Mouse (Mus musculus) liver, embryonic 16.5 days (tissue): ENCODE measurements around the gene Hspb9. TPM values are rescaled to one million over a fixed set of nuclear protein-coding genes. Genes with fewer than 3 reads are reported as not detected.
A peak's percentile ranks its signal among the peaks of the same experiment; 100 is the strongest.

ENCODE experiments used
- ATAC-seq: fragments of 200-750 bp; cut with Nextera tagmentation; 2 replicates; pipeline ENCODE4 v1.8.0; 2017; ENCODE audit warnings: low read depth, mild to moderate bottlenecking, moderate number of reproducible peaks, moderate library complexity
- H3K27ac ChIP-seq: fragments of 300-500 bp; sonication (generic); 2 replicates; pipeline ENCODE4 v1.5.1; 2014; ENCODE audit warnings: mild to moderate bottlenecking, low read length
- H3K27me3 ChIP-seq: fragments of 300-500 bp; sonication (generic); 2 replicates; pipeline ENCODE4 v1.6.1; 2014; ENCODE audit warnings: low read depth, low read length, mixed read lengths; ENCODE audit not compliant: control insufficient read depth, insufficient read depth
- H3K36me3 ChIP-seq: fragments of 300-500 bp; sonication (generic); 2 replicates; pipeline ENCODE4 v1.6.1; 2014; ENCODE audit warnings: mild to moderate bottlenecking; ENCODE audit not compliant: control insufficient read depth, insufficient read depth
- H3K4me1 ChIP-seq: fragments of 300-500 bp; sonication (generic); 2 replicates; pipeline ENCODE4 v1.6.1; 2014; ENCODE audit warnings: low read depth, low read length, mixed read lengths; ENCODE audit not compliant: control insufficient read depth
- H3K4me2 ChIP-seq: fragments of 300-500 bp; sonication (generic); 2 replicates; pipeline ENCODE4 v1.6.1; 2014; ENCODE audit warnings: low read depth, low read length, mixed read lengths
- H3K4me3 ChIP-seq: fragments of 300-500 bp; sonication (generic); 2 replicates; pipeline ENCODE4 v1.5.1; 2014; ENCODE audit warnings: low read depth, mild to moderate bottlenecking, low read length
- H3K9ac ChIP-seq: fragments of 300-500 bp; sonication (generic); 2 replicates; pipeline ENCODE4 v1.6.1; 2014; ENCODE audit warnings: low read depth, low read length
- H3K9me3 ChIP-seq: fragments of 300-500 bp; sonication (generic); replicated peaks from 2 replicates; pipeline ENCODE4 v1.6.1; 2016; ENCODE audit warnings: low read length; ENCODE audit not compliant: control insufficient read depth
- WGBS: fragments of 180-500 bp; shearing (Covaris S2); extraction: QIAGEN DNeasy Blood & Tissue Kit; methylation state at CpG from one replicate; pipeline ENCODE4 v1.1.7; 2014; ENCODE audit not compliant: insufficient replicate concordance; 5-methylcytosine and 5-hydroxymethylcytosine counted together
- polyA plus RNA-seq: library from polyadenylated mRNA; unstranded; fragments of >200 nt; fragmentation: Nextera tagmentation; extraction: Ambion mirVana; gene quantifications from 2 replicates; pipeline ENCODE4 v1.2.1, GENCODE M21; 2015

Hspb9 gene
- polyA plus RNA-seq = 0.24 TPM in 1 of 2 replicates, not detected in the other

DNA sequence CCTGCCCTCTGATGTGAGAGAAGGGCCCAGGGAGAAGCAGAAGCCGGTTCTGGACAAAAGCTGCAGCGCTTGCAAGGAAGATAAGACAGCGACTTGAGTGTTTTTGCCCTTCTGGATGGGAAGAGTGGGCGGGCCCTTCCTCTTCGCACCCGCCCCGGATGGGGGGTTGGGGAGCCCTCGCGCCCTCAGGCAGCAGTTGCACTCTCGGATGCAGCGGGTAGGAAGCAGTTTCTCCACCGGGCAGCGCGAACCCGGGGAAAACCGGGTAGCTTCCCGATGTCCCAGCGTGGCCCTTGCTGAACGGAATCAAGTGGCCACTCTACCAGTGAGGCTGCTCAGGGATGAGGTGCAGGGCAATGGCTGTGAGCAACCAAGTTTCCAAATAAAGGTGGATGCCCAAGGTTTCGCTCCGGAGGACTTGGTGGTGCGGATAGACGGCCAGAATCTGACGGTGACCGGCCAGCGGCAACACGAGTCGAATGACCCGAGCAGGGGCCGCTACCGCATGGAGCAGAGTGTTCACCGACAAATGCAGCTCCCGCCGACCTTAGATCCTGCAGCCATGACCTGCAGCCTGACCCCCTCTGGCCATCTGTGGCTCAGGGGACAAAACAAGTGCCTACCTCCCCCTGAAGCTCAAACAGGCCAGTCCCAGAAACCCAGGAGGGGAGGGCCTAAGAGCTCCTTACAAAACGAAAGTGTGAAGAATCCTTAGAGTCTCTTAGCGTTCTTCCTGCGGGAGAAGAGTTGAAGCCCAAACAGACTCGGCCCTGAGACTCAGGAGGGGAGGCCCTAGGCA lies at the start of gene Hspb9:
Gene Hspb9 (plus strand): TSS at position 116 of the 799 bp plus-strand sequence.
- peak; percentile 64 for ATAC-seq
- WGBS = 2% methylated on average over 38 of the region's 38 CpGs
- Histone ChIP-seq H3K27me3 (no peaks in the 10 kb centered on the region), H3K9ac (peak within 1 kb of the TSS; percentile 58), H3K4me2 (peak within 1 kb of the TSS; percentile 93), H3K27ac (peak within 1 kb of the TSS; percentile 85), H3K36me3 (peaks cover 40% of the 10 kb centered on the region), H3K9me3 (no peaks in the 10 kb centered on the region), H3K4me3 (peak within 1 kb of the TSS; percentile 52), H3K4me1 (peaks cover 39% of the 10 kb centered on the region)

DNA sequence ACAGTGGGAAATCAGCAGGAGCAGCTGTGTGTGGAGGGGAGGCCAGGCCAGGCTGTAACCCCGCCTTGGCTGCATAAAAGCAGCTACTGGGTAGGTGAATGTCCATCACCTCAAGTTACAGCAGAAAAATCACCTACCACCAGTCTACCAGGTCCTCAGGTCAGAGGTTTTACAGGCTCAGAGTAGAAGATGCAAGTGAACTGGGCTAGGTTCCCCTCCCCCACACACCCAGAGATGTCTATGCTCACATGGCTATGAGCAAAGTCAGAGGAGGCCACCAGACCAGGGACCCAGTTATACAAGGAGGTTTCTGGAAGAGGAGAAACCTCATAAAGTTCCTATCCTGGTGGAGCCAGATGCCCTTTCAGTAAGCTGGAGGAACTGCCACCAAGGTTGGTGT lies 42.6 kb upstream of the Hspb9 start:
- ATAC-seq = no peak
- no peak overlapping the region for H3K9ac ChIP-seq
- H3K4me1 ChIP-seq = no peaks in the 10 kb centered on the region
- no peak overlapping the region for H3K4me2 ChIP-seq
- no peaks in the 10 kb centered on the region for H3K36me3 ChIP-seq
- WGBS = 48% methylated on average over 1 of the region's 1 CpGs
- no peaks in the 10 kb centered on the region for H3K9me3 ChIP-seq
- no peak overlapping the region for H3K27ac ChIP-seq
- H3K4me3 ChIP-seq = no peak overlapping the region
- peaks cover 20% of the 10 kb centered on the region for H3K27me3 ChIP-seq

DNA sequence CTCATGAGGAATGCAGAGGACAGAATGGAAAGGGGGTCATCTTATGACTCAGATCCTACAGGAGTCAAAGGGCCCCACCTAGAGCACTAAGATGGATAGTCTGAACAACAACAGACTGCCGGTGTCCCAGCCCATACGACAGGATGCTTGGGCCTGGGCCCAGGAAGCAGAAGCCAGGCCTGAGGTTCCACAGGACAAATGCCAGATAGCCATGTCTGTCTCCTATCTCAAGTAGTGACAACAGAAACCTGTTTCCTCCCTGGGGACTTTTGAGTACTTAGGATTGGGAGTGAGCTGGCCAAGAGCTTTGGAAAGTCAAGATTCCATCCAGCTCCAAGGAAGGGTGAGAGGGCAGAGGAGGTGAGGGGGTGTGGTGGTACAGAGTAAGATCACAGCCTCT lies 41.7 kb upstream of the Hspb9 start:
- Histone ChIP-seq H3K9ac (no peak overlapping the region), H3K27me3 (peaks cover 20% of the 10 kb centered on the region), H3K27ac (no peak overlapping the region), H3K4me1 (no peaks in the 10 kb centered on the region), H3K9me3 (no peaks in the 10 kb centered on the region), H3K4me2 (no peak overlapping the region), H3K36me3 (no peaks in the 10 kb centered on the region), H3K4me3 (no peak overlapping the region)
- WGBS = 31% methylated on average over 2 of the region's 2 CpGs
- ATAC-seq = no peak

GRCm38 (mm10) chr11:100673169-100673568 lies 40.5 kb upstream of the Hspb9 start:
- 10% methylated on average over 23 of the region's 23 CpGs for WGBS
- ATAC-seq = no peak
- peaks cover 20% of the 10 kb centered on the region for H3K27me3 ChIP-seq
- H3K4me1 ChIP-seq = no peaks in the 10 kb centered on the region
- H3K4me3 ChIP-seq = no peak overlapping the region
- H3K27ac ChIP-seq = no peak overlapping the region
- H3K36me3 ChIP-seq = no peaks in the 10 kb centered on the region
- H3K9me3 ChIP-seq = no peaks in the 10 kb centered on the region
- no peak overlapping the region for H3K9ac ChIP-seq
- no peak overlapping the region for H3K4me2 ChIP-seq

DNA sequence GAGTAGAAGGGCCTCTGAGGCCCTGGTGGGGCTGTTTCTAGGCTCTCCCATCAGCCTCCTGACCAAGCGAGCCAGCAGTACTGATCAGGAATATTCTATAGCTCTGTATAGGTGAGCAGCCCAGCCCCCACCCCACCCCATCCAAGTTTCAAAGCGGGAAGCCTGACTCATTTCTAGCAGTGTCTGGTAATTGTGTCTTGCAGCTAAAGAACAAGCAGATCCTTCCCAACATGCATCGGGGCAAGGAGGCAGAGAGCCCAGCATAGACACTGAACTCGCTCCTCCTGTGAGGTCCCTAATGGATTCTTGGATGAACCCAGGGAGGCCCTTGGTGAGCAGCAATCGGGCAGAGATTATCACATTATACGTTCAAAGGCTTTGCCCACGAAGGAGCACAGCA lies 35.8 kb upstream of the Hspb9 start:
- H3K9me3 ChIP-seq = no peaks in the 10 kb centered on the region
- H3K4me1 ChIP-seq = no peaks in the 10 kb centered on the region
- no peak overlapping the region for H3K27ac ChIP-seq
- no peak for ATAC-seq
- no peak overlapping the region for H3K4me2 ChIP-seq
- no peak overlapping the region for H3K4me3 ChIP-seq
- H3K27me3 ChIP-seq = peaks cover 12% of the 10 kb centered on the region
- no peak overlapping the region for H3K9ac ChIP-seq
- no peaks in the 10 kb centered on the region for H3K36me3 ChIP-seq
- WGBS = 50% methylated on average over 7 of the region's 7 CpGs

DNA sequence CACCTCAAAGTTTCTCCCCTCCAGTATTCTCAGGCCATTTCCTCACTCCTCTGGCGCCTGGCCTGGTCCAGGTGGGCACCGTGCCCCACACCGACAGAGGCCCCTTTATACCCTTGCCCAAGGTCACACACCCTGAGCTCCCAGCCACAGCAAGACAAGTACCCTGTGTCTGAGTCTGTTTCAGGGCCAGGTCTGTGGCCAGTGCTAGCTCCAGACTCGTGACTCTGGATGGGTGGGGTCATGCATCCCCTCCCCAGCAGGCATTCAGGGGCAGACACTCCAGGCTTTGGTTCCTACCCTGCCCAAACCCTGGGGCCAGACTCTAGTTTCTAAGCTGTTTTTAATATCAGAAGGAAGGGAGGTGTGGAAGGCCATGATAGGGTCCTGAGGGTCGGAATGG lies 31.8 kb upstream of the Hspb9 start:
- no peaks in the 10 kb centered on the region for H3K9me3 ChIP-seq
- H3K27ac ChIP-seq = no peak overlapping the region
- no peaks in the 10 kb centered on the region for H3K36me3 ChIP-seq
- ATAC-seq = no peak
- 68% methylated on average over 5 of the region's 5 CpGs for WGBS
- no peaks in the 10 kb centered on the region for H3K27me3 ChIP-seq
- no peak overlapping the region for H3K9ac ChIP-seq
- no peak overlapping the region for H3K4me3 ChIP-seq
- no peaks in the 10 kb centered on the region for H3K4me1 ChIP-seq
- H3K4me2 ChIP-seq = no peak overlapping the region

DNA sequence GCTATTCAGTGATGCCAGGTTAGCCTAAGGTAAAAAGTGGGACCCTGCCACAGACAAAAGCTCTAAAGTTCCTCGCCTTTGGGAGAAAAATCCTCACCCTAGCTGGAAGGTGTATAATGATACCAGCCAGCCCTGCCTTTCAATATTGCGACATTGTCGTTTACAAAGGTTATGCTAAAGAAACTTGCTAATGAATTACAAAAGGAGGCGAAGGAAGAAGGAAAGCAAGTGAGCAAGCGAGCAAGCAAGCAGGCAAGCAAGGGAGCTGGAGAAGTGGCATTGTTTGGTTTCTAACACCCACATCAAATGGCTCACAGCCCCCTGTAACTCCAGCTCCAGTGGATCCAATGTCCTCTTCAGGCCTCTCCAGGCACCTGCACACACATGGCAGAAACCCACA lies 31.1 kb upstream of the Hspb9 start:
- no peaks in the 10 kb centered on the region for H3K4me1 ChIP-seq
- no peak overlapping the region for H3K4me3 ChIP-seq
- no peak for ATAC-seq
- WGBS = 56% methylated on average over 5 of the region's 5 CpGs
- H3K27me3 ChIP-seq = no peaks in the 10 kb centered on the region
- H3K4me2 ChIP-seq = no peak overlapping the region
- no peak overlapping the region for H3K27ac ChIP-seq
- no peaks in the 10 kb centered on the region for H3K36me3 ChIP-seq
- no peak overlapping the region for H3K9ac ChIP-seq
- no peaks in the 10 kb centered on the region for H3K9me3 ChIP-seq

GRCm38 (mm10) chr11:100684084-100684483 lies 29.6 kb upstream of the Hspb9 start:
- no peaks in the 10 kb centered on the region for H3K36me3 ChIP-seq
- no peak overlapping the region for H3K9ac ChIP-seq
- no peak overlapping the region for H3K27ac ChIP-seq
- no peaks in the 10 kb centered on the region for H3K9me3 ChIP-seq
- no peaks in the 10 kb centered on the region for H3K27me3 ChIP-seq
- H3K4me1 ChIP-seq = no peaks in the 10 kb centered on the region
- 62% methylated on average over 2 of the region's 2 CpGs for WGBS
- ATAC-seq = no peak
- H3K4me3 ChIP-seq = no peak overlapping the region
- no peak overlapping the region for H3K4me2 ChIP-seq

GRCm38 (mm10) chr11:100685371-100685770 lies 28.3 kb upstream of the Hspb9 start:
- Histone ChIP-seq H3K27ac (no peak overlapping the region), H3K9me3 (no peaks in the 10 kb centered on the region), H3K9ac (no peak overlapping the region), H3K36me3 (no peaks in the 10 kb centered on the region), H3K4me2 (no peak overlapping the region), H3K4me3 (no peak overlapping the region), H3K4me1 (no peaks in the 10 kb centered on the region), H3K27me3 (no peaks in the 10 kb centered on the region; the same call in none of the 2 replicates)
- ATAC-seq = no peak
- WGBS = 60% methylated on average over 3 of the region's 3 CpGs
